Mouse (Mus musculus): ENCODE results near the gene Tomm20.
"Not testable (repeated sequence)": the region's sequence is repeated elsewhere in the genome, so short reads cannot be mapped to it uniquely, and the experiment has no call there.

The Tomm20 gene

DNA sequence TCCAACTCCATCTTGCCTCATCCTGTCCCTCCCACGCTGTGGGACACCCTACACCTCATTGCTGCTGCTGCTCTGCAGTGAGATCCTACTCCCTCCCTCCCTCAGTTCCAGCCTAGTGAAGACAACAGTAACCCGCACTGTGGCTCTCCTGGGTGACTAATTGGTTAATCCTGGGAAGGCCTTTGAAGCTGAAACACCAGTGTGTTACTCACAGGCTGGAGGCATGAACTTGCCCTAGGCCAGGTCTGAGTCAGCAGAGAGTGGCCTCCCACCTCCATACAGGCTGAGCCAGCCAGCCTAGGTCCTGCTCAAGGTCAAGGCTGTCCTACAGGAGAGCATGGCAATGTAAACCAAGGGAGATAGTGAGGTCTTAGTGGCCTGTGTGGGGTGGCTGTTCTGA lies 26.4 kb downstream of the Tomm20 start:
- no peak for DNase-seq (ENCODE audit: low read depth, low spot score)

- DNase-seq (ENCODE audit: low read depth, low spot score) = no peak
Measured at GRCm38 (mm10) chr8:126918356-126918755, 27.3 kb downstream of the Tomm20 start.

DNA sequence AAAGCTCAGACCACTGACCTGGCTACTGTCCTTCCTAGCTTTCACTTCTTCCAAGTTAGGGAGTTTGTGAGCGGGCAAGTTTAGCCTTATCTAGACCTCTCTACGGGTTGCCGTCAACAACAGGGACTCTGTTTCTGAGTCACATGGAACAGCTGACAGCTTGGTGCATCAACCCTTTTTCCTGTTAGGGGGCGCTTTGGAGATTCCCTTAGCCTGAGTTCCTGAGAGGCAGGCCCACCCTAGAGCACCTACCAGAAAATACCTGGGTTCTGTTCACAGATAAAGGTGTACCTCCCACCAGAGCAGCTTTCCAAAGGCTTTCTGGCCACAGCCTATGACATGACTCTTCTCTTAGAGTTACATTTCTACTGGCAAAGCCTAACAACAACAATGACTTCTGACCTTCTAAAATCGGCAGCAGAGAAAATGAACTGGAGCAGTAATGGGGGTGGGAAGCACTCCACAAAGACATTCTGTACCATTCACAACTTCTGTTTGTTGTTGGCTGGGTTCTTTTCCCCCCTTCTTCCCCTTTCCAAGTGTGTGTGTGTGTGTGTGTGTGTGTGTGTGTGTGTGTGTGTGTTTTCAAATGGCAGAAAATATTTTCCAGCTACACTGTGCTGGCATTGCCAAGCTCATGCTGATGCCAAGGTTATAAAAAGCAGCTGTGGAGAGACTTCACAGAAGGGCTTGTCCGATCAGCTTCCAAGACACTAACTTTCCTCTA lies 28.3 kb downstream of the Tomm20 start:
- no peak for DNase-seq (ENCODE audit: low read depth, low spot score)

- DNase-seq (ENCODE audit: low read depth, low spot score) = no peak
Measured at GRCm38 (mm10) chr8:126916611-126917010, 29.0 kb downstream of the Tomm20 start.

DNA sequence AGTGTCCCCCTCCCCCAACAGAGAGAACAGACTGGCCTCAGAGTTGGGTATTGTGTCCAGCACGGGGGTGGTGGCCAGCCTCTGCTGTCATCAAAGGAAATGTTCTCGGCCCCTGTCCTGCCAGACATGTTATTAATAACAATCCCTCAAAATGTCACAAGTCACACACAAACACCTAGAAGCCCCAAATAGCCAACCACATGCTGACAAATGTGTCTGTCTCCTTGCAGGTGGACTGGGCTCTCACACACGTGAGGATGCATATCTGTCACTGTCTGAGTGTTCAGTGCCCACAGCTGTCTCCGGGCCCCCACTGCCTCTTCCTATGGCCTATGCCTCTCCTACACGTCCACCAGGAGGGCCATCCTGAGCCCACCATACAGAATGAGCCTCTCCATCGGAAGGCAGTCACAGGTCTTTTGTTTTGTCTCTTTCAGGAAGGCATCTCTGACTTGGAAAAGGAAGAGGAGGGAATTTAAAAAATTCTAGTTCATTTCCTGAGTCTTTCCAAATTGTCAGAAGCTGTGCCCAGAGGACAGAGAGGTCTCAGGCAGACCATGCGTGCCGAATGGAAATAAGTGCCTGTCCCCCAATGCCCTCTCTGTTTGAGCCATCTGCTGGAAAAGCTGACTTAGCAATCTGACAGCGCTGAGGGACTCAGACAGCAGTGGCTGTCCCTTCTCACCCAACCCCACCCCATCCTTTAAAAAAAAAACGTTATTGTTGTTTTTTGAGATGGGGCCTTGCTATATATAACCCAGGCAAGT lies 30.9 kb downstream of the Tomm20 start:
- DNase-seq (ENCODE audit: low read depth, low spot score) = no peak

GRCm38 (mm10) chr8:126914107-126914490 lies 31.5 kb downstream of the Tomm20 start:
- DNase-seq (ENCODE audit: low read depth, low spot score) = not testable (repeated sequence)

DNA sequence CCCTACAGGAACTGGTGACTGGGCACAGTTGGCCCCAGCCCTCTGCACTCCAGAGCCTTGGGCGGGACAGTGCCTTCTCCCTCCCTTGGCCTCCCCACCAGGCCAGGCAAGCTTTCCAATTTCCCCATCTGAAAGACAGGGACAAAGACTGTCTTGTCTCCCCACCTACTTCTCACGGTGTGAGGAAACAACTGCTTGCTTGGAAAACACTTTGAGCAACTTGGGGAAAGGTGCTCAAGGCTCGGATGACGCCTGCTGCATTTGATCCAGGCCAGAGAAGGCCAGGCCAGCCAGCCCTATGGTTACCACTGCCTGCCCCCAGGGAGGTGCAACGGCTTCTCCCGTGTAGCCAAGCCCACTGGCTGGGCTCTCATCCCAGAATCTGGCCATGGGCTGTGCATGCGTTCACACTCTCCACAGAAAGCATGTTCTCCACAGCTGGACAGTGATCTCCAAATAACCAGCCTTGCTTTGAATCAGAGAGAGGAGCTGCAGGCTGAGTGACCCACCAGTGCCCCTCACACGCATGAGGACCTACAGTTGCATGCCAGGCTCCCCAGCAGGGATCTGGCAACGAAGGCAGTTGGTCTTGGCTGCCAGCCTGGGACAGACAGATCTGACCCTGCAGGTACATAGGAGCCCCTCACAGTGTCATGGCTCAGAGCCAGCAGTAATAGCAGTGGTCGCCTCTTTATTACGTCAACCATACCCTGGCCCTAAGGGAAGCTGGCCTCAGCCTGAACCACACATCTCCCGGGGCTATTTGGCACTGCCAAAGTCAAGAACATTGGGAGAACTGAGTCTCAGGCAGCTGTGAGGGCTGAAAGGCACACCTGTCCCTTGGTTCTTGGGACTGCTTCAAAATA lies 32.2 kb downstream of the Tomm20 start:
- no peak for DNase-seq (ENCODE audit: low read depth, low spot score)

DNA sequence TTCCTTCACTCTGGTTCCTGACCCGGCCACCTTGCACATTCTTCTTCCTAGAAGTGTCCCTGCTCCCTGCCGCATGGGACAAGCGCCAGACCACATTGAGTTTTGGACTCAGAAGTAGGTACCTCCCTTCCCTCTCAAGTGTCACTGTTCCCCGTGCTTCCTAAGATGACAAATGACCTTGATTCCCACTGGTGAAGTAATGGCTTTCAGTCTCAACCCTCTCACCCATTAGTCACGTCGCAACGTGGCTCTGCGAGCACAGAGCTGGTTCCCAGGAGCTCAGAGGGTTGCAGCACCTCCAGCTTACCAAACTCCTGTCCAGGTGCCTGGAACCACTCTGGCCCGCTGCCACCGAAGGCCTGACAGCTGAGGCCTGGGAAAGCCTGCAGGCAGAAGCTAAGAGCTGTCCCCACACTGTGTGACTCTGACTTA lies 36.3 kb downstream of the Tomm20 start:
- DNase-seq (ENCODE audit: low read depth, low spot score) = no peak

- DNase-seq (ENCODE audit: low read depth, low spot score) = no peak
Measured at GRCm38 (mm10) chr8:126908805-126909204, 36.8 kb downstream of the Tomm20 start.

- no peak for DNase-seq (ENCODE audit: low read depth, low spot score)
Measured at GRCm38 (mm10) chr8:126907968-126908367, 37.7 kb downstream of the Tomm20 start.

DNA sequence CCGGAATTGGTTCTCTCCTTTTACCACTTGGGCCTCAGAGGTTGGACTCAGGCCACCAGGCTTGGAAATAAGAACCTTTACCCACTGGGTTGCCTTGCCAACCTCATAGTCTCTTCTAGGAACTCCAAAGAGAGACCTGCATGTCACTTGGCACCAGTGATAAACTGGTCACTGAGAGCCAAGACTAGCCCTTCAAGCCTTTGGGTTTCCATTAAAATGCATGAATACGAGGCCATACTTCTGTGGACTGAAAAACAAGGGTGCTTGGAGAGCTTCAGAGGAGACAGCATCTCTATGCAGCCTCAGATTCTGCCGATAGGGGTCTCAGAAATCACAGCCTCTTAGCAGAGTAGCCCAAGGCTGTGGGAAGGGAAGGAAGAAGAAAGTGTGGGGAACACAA lies 38.3 kb downstream of the Tomm20 start:
- no peak for DNase-seq (ENCODE audit: low read depth, low spot score)

- DNase-seq (ENCODE audit: low read depth, low spot score) = no peak
Measured at GRCm38 (mm10) chr8:126905387-126905786, 40.3 kb downstream of the Tomm20 start.

GRCm38 (mm10) chr8:126903927-126904326 lies 41.7 kb downstream of the Tomm20 start:
- DNase-seq (ENCODE audit: low read depth, low spot score) = no peak

GRCm38 (mm10) chr8:126903224-126903895 lies 42.3 kb downstream of the Tomm20 start:
- no peak for DNase-seq (ENCODE audit: low read depth, low spot score)

GRCm38 (mm10) chr8:126901612-126902011 lies 44.0 kb downstream of the Tomm20 start:
- DNase-seq (ENCODE audit: low read depth, low spot score) = no peak

DNA sequence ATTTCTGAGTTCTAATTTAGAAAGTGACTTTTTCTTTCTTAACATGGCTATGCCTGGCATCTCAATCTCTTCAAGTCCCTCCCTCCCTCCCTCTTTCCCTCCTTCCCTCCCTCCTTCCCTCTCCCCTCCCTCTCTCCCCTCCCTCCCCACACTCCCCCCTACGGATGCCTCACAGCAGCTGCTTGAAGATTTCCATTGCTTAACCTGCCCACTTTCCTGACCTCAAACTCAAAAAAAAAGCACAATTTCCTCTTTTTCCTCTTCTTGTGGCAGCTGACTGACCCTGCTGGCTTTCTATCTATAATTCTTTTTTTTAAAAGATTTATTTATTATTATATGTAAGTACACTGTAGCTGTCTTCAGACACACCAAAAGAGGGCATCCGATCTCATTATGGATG lies 44.6 kb downstream of the Tomm20 start:
- DNase-seq (ENCODE audit: low read depth, low spot score) = no peak

GRCm38 (mm10) chr8:126895133-126895532 lies 50.5 kb downstream of the Tomm20 start:
- peak; percentile 64 for DNase-seq (ENCODE audit: low read depth, low spot score)

DNA sequence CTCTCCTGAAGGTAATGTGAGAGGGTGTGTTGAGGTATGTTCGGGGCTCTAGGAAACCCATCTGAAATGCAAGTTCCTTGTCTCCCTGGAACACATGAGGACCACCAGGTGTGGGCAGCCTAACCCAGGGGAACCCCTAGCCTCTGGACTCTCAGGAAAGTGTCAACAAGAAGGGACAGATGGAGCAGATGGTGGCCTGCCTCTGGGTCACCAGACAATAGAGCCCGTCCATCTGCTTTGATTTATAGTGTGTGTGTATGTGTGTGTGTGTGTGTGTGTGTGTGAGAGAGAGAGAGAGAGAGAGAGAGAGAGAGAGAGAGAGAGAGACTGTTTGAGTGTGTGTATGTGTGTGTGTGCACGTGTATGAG lies 58.0 kb downstream of the Tomm20 start:
- no peak for DNase-seq (ENCODE audit: low read depth, low spot score)

DNA sequence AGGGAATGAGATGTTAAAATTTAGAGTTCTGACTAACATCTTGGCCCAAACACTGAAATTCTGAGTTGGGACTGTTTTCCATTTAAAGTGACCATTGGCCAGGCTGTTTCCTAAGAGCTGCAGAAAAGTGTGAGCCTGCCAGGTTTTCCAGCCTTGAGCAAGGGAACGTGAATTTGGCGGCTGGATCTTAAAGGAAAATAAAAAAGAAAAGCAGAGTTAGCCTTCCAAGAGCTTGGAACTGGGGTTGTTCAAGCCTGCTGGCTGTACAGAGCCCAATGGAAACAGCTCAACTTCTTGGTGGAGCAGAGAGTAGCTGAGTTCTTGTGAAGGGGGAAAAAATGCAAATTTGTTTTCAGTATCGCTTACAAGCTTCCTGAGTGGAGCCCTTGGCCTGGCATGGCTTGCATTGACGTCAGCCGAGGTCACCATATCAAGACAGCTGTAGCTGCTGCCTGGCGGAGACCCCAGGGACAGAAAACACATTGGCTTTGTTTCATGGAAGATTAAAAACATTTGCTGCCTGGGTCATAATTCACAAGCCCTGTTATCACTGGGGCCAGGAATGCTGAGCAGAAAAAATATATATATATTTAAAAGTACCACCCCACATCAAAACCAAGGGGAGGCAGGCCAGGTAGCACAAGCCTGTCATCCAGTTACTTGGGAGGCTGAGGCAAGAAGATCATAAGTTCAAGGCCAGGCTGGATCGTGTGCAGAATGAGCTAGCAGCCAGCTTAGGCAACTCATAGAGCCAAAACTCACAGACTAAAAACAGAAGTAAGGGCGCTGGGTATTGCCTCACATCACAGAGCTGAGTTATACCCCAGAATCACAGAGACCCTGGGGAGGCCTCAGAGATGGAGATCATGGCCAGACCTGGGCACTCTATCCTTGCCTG lies 58.7 kb downstream of the Tomm20 start:
- DNase-seq (ENCODE audit: low read depth, low spot score) = no peak

Measured in brain, embryonic 18.5 days (tissue).